Mouse (Mus musculus): ENCODE data around the gene Cmtr2.

DNA sequence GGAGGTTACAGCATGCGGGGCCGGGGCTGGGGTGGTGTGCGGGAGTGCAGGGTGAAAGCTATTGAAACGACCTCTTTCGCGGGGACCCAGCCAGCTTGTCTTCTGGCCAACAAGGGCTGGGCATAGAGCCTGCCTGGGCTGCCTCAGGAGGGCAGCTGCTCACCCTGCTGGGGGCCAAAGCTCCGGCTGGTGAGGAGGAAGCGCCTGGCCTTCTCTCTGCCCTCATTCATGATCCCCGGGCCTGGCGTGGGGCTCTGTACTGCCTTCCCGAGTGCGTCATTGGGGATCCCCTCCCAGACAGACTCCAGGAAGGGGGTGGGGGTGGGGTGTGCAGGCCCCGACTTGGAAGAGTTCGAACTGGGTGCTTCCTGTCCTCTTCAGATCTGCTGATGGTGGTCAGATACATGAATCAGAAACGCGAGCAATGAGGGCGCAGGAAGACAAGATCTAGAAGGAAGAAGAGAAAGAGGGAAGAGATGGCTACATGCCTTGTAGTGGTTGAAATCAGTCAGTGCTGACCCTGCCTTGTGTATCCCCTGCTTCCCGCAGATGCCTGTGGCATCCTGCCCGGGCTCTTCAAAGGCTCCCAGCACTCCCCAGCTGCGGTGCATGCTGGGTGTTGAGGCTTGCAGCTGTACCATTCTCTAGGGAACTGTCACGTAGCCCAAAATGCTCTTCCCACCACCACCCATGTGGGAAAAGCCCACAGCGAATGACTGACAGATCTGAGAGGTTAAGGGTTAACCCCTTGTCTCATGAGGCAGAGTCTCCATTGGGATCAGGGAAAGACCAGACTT lies 37.9 kb upstream of the Cmtr2 start:
- TF ChIP-seq POLR2A (IDR thresholded peaks at IDR 0.05; ENCODE audit: insufficient read depth, low read length): no peak
- no peak for TF ChIP-seq CTCF (IDR thresholded peaks at IDR 0.05; ENCODE audit: low read depth, low read length)

Measured in ES-Bruce4 (cell line).